Mouse (Mus musculus): ENCODE data around the gene Flywch2. TPM values are rescaled to one million over a fixed set of nuclear protein-coding genes. Genes with fewer than 3 reads are reported as not detected.
A peak's percentile ranks its signal among the peaks of the same experiment; 100 is the strongest.

Gene Flywch2
- polyA plus RNA-seq, 2 experiments = 41.2 to 46.3 TPM

- H3K4me2 ChIP-seq (replicated peaks; ENCODE audit: low read depth, low read length, severe bottlenecking) = no peak overlapping the region
- no peak overlapping the region for H3K9ac ChIP-seq (ENCODE audit: low read depth, low read length, severe bottlenecking)
- TF ChIP-seq POLR2A (IDR thresholded peaks at IDR 0.05; ENCODE audit: borderline replicate concordance, extremely low read depth, insufficient read depth, insufficient read length) = no peak
- H3K4me3 ChIP-seq (replicated peaks; ENCODE audit: low read length) = no peak overlapping the region
- ATAC-seq (ENCODE audit: low FRiP score, low read depth) = no peak
- no peak for DNase-seq (ENCODE audit: low spot score)
- H3K4me1 ChIP-seq (ENCODE audit: control insufficient read depth, insufficient read depth, low read length) = peaks cover 19% of the 10 kb centered on the region
- H3K27me3 ChIP-seq (ENCODE audit: control insufficient read depth, insufficient read depth, low read length) = peaks cover 42% of the 10 kb centered on the region
- no peaks in the 10 kb centered on the region for H3K9me3 ChIP-seq (ENCODE audit: control insufficient read depth, low read length)
- H3K27ac ChIP-seq (replicated peaks; ENCODE audit: low read depth, low read length) = no peak overlapping the region
- H3K36me3 ChIP-seq (ENCODE audit: control insufficient read depth, insufficient read depth, low read length) = 0 out of 2 replicates have a peak, but pooled peaks cover 9% of the 10 kb centered on the region
- 64% methylated on average over 15 of the region's 15 CpGs for WGBS
Observed at GRCm38 (mm10) chr17:23737493-23738445, 48.1 kb downstream of the Flywch2 start.

GRCm38 (mm10) chr17:23734341-23734740, 51.5 kb downstream of the Flywch2 start:
- DNase-seq (ENCODE audit: low spot score) (peak; percentile 33), ATAC-seq (ENCODE audit: low FRiP score, low read depth) (0 out of 2 replicates have a peak, but pooled peaks have one; percentile 13)
- no peak for TF ChIP-seq POLR2A (IDR thresholded peaks at IDR 0.05; ENCODE audit: borderline replicate concordance, extremely low read depth, insufficient read depth, insufficient read length)
- H3K4me3 ChIP-seq (replicated peaks; ENCODE audit: low read length) = no peak overlapping the region
- peaks cover 4% of the 10 kb centered on the region for H3K4me1 ChIP-seq (ENCODE audit: control insufficient read depth, insufficient read depth, low read length)
- H3K4me2 ChIP-seq (replicated peaks; ENCODE audit: low read depth, low read length, severe bottlenecking) = no peak overlapping the region
- peaks cover 11% of the 10 kb centered on the region; the same call in 1 of the 2 replicates for H3K27me3 ChIP-seq (ENCODE audit: control insufficient read depth, insufficient read depth, low read length)
- no peaks in the 10 kb centered on the region for H3K9me3 ChIP-seq (ENCODE audit: control insufficient read depth, low read length)
- H3K27ac ChIP-seq (replicated peaks; ENCODE audit: low read depth, low read length) = no peak overlapping the region
- 0 out of 2 replicates have a peak, but pooled peaks cover 9% of the 10 kb centered on the region for H3K36me3 ChIP-seq (ENCODE audit: control insufficient read depth, insufficient read depth, low read length)
- 67% methylated on average over 1 of the region's 1 CpGs for WGBS
- H3K9ac ChIP-seq (ENCODE audit: low read depth, low read length, severe bottlenecking) = no peak overlapping the region

GRCm38 (mm10) chr17:23730441-23730840, 55.4 kb downstream of the Flywch2 start:
- no peak for DNase-seq (ENCODE audit: low spot score)
- TF ChIP-seq POLR2A (IDR thresholded peaks at IDR 0.05; ENCODE audit: borderline replicate concordance, extremely low read depth, insufficient read depth, insufficient read length) = no peak
- no peak for ATAC-seq (ENCODE audit: low FRiP score, low read depth)

More at GRCm38 (mm10) chr17:23730441-23730840, 55.4 kb downstream of the Flywch2 start:
- H3K36me3 ChIP-seq (ENCODE audit: control insufficient read depth, insufficient read depth, low read length) = 0 out of 2 replicates have a peak, but pooled peaks cover 9% of the 10 kb centered on the region
- H3K4me3 ChIP-seq (replicated peaks; ENCODE audit: low read length) = no peak overlapping the region
- H3K27me3 ChIP-seq (ENCODE audit: control insufficient read depth, insufficient read depth, low read length) = no peaks in the 10 kb centered on the region
- H3K9ac ChIP-seq (ENCODE audit: low read depth, low read length, severe bottlenecking) = no peak overlapping the region
- peaks cover 5% of the 10 kb centered on the region; the same call in 1 of the 2 replicates for H3K4me1 ChIP-seq (ENCODE audit: control insufficient read depth, insufficient read depth, low read length)
- no peak overlapping the region for H3K27ac ChIP-seq (replicated peaks; ENCODE audit: low read depth, low read length)
- no peaks in the 10 kb centered on the region for H3K9me3 ChIP-seq (ENCODE audit: control insufficient read depth, low read length)
- 27% methylated on average over 1 of the region's 1 CpGs for WGBS
- H3K4me2 ChIP-seq (replicated peaks; ENCODE audit: low read depth, low read length, severe bottlenecking) = no peak overlapping the region

Small RNA genes lying within 50 kb of the gene (microRNA-seq; reads per million reads assigned to microRNA genes)
- gene Mir5125 = not detected

Other genes with a start within 250 kb of the Flywch2 start
- 16.3 and 21.1 TPM in 2 replicates for gene Zfp213, start 221.8 kb downstream of the Flywch2 start, polyA plus RNA-seq (2012; rRNA removed)
- 17.4 and 18.1 TPM in 2 replicates for gene Zfp213, start 221.8 kb downstream of the Flywch2 start, polyA plus RNA-seq (2014; fragmentation: Nextera tagmentation; extraction: Ambion mirVana)
- 27.6 and 33.8 TPM in 2 replicates for gene Zfp13, start 186.6 kb downstream of the Flywch2 start, polyA plus RNA-seq (2012; rRNA removed)
- 16.2 and 16.3 TPM in 2 replicates for gene Zfp13, start 186.6 kb downstream of the Flywch2 start, polyA plus RNA-seq (2014; fragmentation: Nextera tagmentation; extraction: Ambion mirVana)
- gene Zscan10, start 185.2 kb downstream of the Flywch2 start, polyA plus RNA-seq (2012; rRNA removed) = 0.63 and 1.00 TPM in 2 replicates
- gene Zscan10, start 185.2 kb downstream of the Flywch2 start, polyA plus RNA-seq (2014; fragmentation: Nextera tagmentation; extraction: Ambion mirVana) = 0.33 TPM in 1 of 2 replicates, not detected in the other
- gene Mmp25, start 140.8 kb downstream of the Flywch2 start, polyA plus RNA-seq (2012; rRNA removed) = 1.0 and 1.4 TPM in 2 replicates
- 0.76 and 0.80 TPM in 2 replicates for gene Mmp25, start 140.8 kb downstream of the Flywch2 start, polyA plus RNA-seq (2014; fragmentation: Nextera tagmentation; extraction: Ambion mirVana)
- gene Bicdl2, start 125.6 kb downstream of the Flywch2 start, polyA plus RNA-seq (2012; rRNA removed) = 1.6 and 2.8 TPM in 2 replicates
- 5.1 and 5.8 TPM in 2 replicates for gene Bicdl2, start 125.6 kb downstream of the Flywch2 start, polyA plus RNA-seq (2014; fragmentation: Nextera tagmentation; extraction: Ambion mirVana)
- 63.4 and 73.3 TPM in 2 replicates for gene Hcfc1r1, start 112.5 kb downstream of the Flywch2 start, polyA plus RNA-seq (2012; rRNA removed)
- gene Hcfc1r1, start 112.5 kb downstream of the Flywch2 start, polyA plus RNA-seq (2014; fragmentation: Nextera tagmentation; extraction: Ambion mirVana) = 85.3 and 85.4 TPM in 2 replicates
- gene Thoc6, start 112.2 kb downstream of the Flywch2 start, polyA plus RNA-seq (2012; rRNA removed) = 45.5 and 51.2 TPM in 2 replicates
- 41.8 and 44.2 TPM in 2 replicates for gene Thoc6, start 112.2 kb downstream of the Flywch2 start, polyA plus RNA-seq (2014; fragmentation: Nextera tagmentation; extraction: Ambion mirVana)
- 13.6 and 16.1 TPM in 2 replicates for gene Tnfrsf12a, start 108.6 kb downstream of the Flywch2 start, polyA plus RNA-seq (2012; rRNA removed)
- gene Tnfrsf12a, start 108.6 kb downstream of the Flywch2 start, polyA plus RNA-seq (2014; fragmentation: Nextera tagmentation; extraction: Ambion mirVana) = 20.3 and 24.0 TPM in 2 replicates
- gene Cldn6, start 106.8 kb downstream of the Flywch2 start, polyA plus RNA-seq (2012; rRNA removed) = 13.6 and 14.0 TPM in 2 replicates
- 11.3 and 14.7 TPM in 2 replicates for gene Cldn6, start 106.8 kb downstream of the Flywch2 start, polyA plus RNA-seq (2014; fragmentation: Nextera tagmentation; extraction: Ambion mirVana)
- 4.0 and 5.1 TPM in 2 replicates for gene Cldn9, start 102.1 kb downstream of the Flywch2 start, polyA plus RNA-seq (2012; rRNA removed)
- 5.9 and 9.6 TPM in 2 replicates for gene Cldn9, start 102.1 kb downstream of the Flywch2 start, polyA plus RNA-seq (2014; fragmentation: Nextera tagmentation; extraction: Ambion mirVana)
- 4.4 and 4.6 TPM in 2 replicates for gene 1520401A03Rik, start 63.3 kb downstream of the Flywch2 start, polyA plus RNA-seq (2012; rRNA removed)
- 1.6 and 2.1 TPM in 2 replicates for gene 1520401A03Rik, start 63.3 kb downstream of the Flywch2 start, polyA plus RNA-seq (2014; fragmentation: Nextera tagmentation; extraction: Ambion mirVana)
- gene Pkmyt1, start 59.7 kb downstream of the Flywch2 start, polyA plus RNA-seq (2012; rRNA removed) = 81.7 and 105 TPM in 2 replicates
- 46.4 and 47.5 TPM in 2 replicates for gene Pkmyt1, start 59.7 kb downstream of the Flywch2 start, polyA plus RNA-seq (2014; fragmentation: Nextera tagmentation; extraction: Ambion mirVana)
- gene Paqr4, start 45.2 kb downstream of the Flywch2 start, polyA plus RNA-seq (2012; rRNA removed) = 9.7 and 13.4 TPM in 2 replicates
- 15.7 and 17.3 TPM in 2 replicates for gene Paqr4, start 45.2 kb downstream of the Flywch2 start, polyA plus RNA-seq (2014; fragmentation: Nextera tagmentation; extraction: Ambion mirVana)
- 40.1 and 50.6 TPM in 2 replicates for gene Kremen2, start 40.2 kb downstream of the Flywch2 start, polyA plus RNA-seq (2012; rRNA removed)
- 42.4 and 42.6 TPM in 2 replicates for gene Kremen2, start 40.2 kb downstream of the Flywch2 start, polyA plus RNA-seq (2014; fragmentation: Nextera tagmentation; extraction: Ambion mirVana)
- 47.1 and 58.5 TPM in 2 replicates for gene Flywch1, start 14.5 kb downstream of the Flywch2 start, polyA plus RNA-seq (2012; rRNA removed)
- 66.2 and 74.8 TPM in 2 replicates for gene Flywch1, start 14.5 kb downstream of the Flywch2 start, polyA plus RNA-seq (2014; fragmentation: Nextera tagmentation; extraction: Ambion mirVana)
- 654 and 850 TPM in 2 replicates for gene Srrm2, start 4.5 kb upstream of the Flywch2 start, polyA plus RNA-seq (2012; rRNA removed)
- gene Srrm2, start 4.5 kb upstream of the Flywch2 start, polyA plus RNA-seq (2014; fragmentation: Nextera tagmentation; extraction: Ambion mirVana) = 406 and 466 TPM in 2 replicates
- 739 and 935 TPM in 2 replicates for gene Elob, start 43.1 kb upstream of the Flywch2 start, polyA plus RNA-seq (2012; rRNA removed)
- gene Elob, start 43.1 kb upstream of the Flywch2 start, polyA plus RNA-seq (2014; fragmentation: Nextera tagmentation; extraction: Ambion mirVana) = 1,204 and 1,221 TPM in 2 replicates
- 0.12 and 0.14 TPM in 2 replicates for gene Prss33, start 50.0 kb upstream of the Flywch2 start, polyA plus RNA-seq (2012; rRNA removed)
- not detected in 2 replicates for gene Prss33, start 50.0 kb upstream of the Flywch2 start, polyA plus RNA-seq (2014; fragmentation: Nextera tagmentation; extraction: Ambion mirVana)
- 0.06 TPM in 1 of 2 replicates, not detected in the other for gene Prss32, start 57.8 kb upstream of the Flywch2 start, polyA plus RNA-seq (2012; rRNA removed)
- not detected in 2 replicates for gene Prss32, start 57.8 kb upstream of the Flywch2 start, polyA plus RNA-seq (2014; fragmentation: Nextera tagmentation; extraction: Ambion mirVana)
- 1.6 and 2.1 TPM in 2 replicates for gene Prss41, start 58.1 kb upstream of the Flywch2 start, polyA plus RNA-seq (2012; rRNA removed)
- gene Prss41, start 58.1 kb upstream of the Flywch2 start, polyA plus RNA-seq (2014; fragmentation: Nextera tagmentation; extraction: Ambion mirVana) = 0.28 and 0.78 TPM in 2 replicates
- gene Prss21, start 82.0 kb upstream of the Flywch2 start, polyA plus RNA-seq (2012; rRNA removed) = not detected in 2 replicates
- gene Prss21, start 82.0 kb upstream of the Flywch2 start, polyA plus RNA-seq (2014; fragmentation: Nextera tagmentation; extraction: Ambion mirVana) = not detected in 2 replicates
- gene Dcpp1, start 94.8 kb upstream of the Flywch2 start, polyA plus RNA-seq (2012; rRNA removed) = not detected in 2 replicates
- gene Dcpp1, start 94.8 kb upstream of the Flywch2 start, polyA plus RNA-seq (2014; fragmentation: Nextera tagmentation; extraction: Ambion mirVana) = not detected in 2 replicates
- not detected in 2 replicates for gene Dcpp2, start 94.8 kb upstream of the Flywch2 start, polyA plus RNA-seq (2012; rRNA removed)
- not detected in 2 replicates for gene Dcpp2, start 94.8 kb upstream of the Flywch2 start, polyA plus RNA-seq (2014; fragmentation: Nextera tagmentation; extraction: Ambion mirVana)
- gene Dcpp3, start 131.4 kb upstream of the Flywch2 start, polyA plus RNA-seq (2012; rRNA removed) = not detected in 2 replicates
- gene Dcpp3, start 131.4 kb upstream of the Flywch2 start, polyA plus RNA-seq (2014; fragmentation: Nextera tagmentation; extraction: Ambion mirVana) = not detected in 2 replicates
- gene Sbp, start 155.6 kb upstream of the Flywch2 start, polyA plus RNA-seq (2012; rRNA removed) = not detected in 2 replicates
- gene Sbp, start 155.6 kb upstream of the Flywch2 start, polyA plus RNA-seq (2014; fragmentation: Nextera tagmentation; extraction: Ambion mirVana) = not detected in 2 replicates
- 0.24 TPM in 1 of 2 replicates, not detected in the other for gene Sbpl, start 169.2 kb upstream of the Flywch2 start, polyA plus RNA-seq (2012; rRNA removed)
- not detected in 2 replicates for gene Sbpl, start 169.2 kb upstream of the Flywch2 start, polyA plus RNA-seq (2014; fragmentation: Nextera tagmentation; extraction: Ambion mirVana)
- 0.06 TPM in 1 of 2 replicates, not detected in the other for gene Prss30, start 194.5 kb upstream of the Flywch2 start, polyA plus RNA-seq (2012; rRNA removed)
- not detected in 2 replicates for gene Prss30, start 194.5 kb upstream of the Flywch2 start, polyA plus RNA-seq (2014; fragmentation: Nextera tagmentation; extraction: Ambion mirVana)
- gene Prss22, start 212.0 kb upstream of the Flywch2 start, polyA plus RNA-seq (2012; rRNA removed) = 0.54 and 0.72 TPM in 2 replicates
- 0.44 and 0.51 TPM in 2 replicates for gene Prss22, start 212.0 kb upstream of the Flywch2 start, polyA plus RNA-seq (2014; fragmentation: Nextera tagmentation; extraction: Ambion mirVana)

Data from limb, embryonic 14.5 days (tissue).